Mouse (Mus musculus) stomach, embryonic 15.5 days (tissue): Measurements from ENCODE around the gene Fbxl12. TPM values are rescaled to one million over a fixed set of nuclear protein-coding genes. Genes with fewer than 3 reads are reported as not detected.

ENCODE experiments used
- ATAC-seq: fragments of 200-750 bp; cut with Nextera tagmentation; 2 replicates; pipeline ENCODE4 v1.8.0; 2017; ENCODE audit warnings: low read depth, moderate number of reproducible peaks, moderate TSS enrichment; ENCODE audit not compliant: insufficient read depth, low FRiP score
- H3K27ac ChIP-seq: fragments of 300-500 bp; sonication (generic); 2 replicates; pipeline ENCODE4 v1.5.1; 2015; ENCODE audit warnings: mild to moderate bottlenecking, inconsistent platforms
- H3K27me3 ChIP-seq: fragments of 300-500 bp; sonication (generic); replicated peaks from 2 replicates; pipeline ENCODE4 v1.6.1; 2015; ENCODE audit warnings: inconsistent platforms
- H3K36me3 ChIP-seq: fragments of 300-500 bp; sonication (generic); 2 replicates; pipeline ENCODE4 v1.6.1; 2015; ENCODE audit warnings: inconsistent platforms
- H3K4me1 ChIP-seq: fragments of 300-500 bp; sonication (generic); 2 replicates; pipeline ENCODE4 v1.6.1; 2015; ENCODE audit warnings: inconsistent platforms
- H3K4me2 ChIP-seq: fragments of 300-500 bp; sonication (generic); 2 replicates; pipeline ENCODE4 v1.6.1; 2015; ENCODE audit warnings: mild to moderate bottlenecking, inconsistent platforms
- H3K4me3 ChIP-seq: fragments of 300-500 bp; sonication (generic); replicated peaks from 2 replicates; pipeline ENCODE4 v1.5.1; 2015; ENCODE audit warnings: inconsistent platforms
- H3K9ac ChIP-seq: fragments of 300-500 bp; sonication (generic); 2 replicates; pipeline ENCODE4 v1.6.1; 2015; ENCODE audit warnings: inconsistent platforms
- H3K9me3 ChIP-seq: fragments of 300-500 bp; sonication (generic); 2 replicates; pipeline ENCODE4 v1.6.1; 2016; ENCODE audit warnings: inconsistent platforms
- WGBS: fragments of 180-500 bp; shearing (Covaris S2); methylation state at CpG from one replicate; pipeline ENCODE4 v1.1.7; 2015; 5-methylcytosine and 5-hydroxymethylcytosine counted together
- polyA plus RNA-seq: library from polyadenylated mRNA; unstranded; fragments of >200 nt; fragmentation: Nextera tagmentation; extraction: Ambion mirVana; gene quantifications from 2 replicates; pipeline ENCODE4 v1.2.1, GENCODE M21; 2015

Fbxl12 gene
- polyA plus RNA-seq, 1 experiment from 2014 or later, result 15.3 TPM

GRCm38 (mm10) chr9:20611976-20612375 is 32.6 kb downstream of the Fbxl12 start:
- WGBS, result 74% methylated on average over 5 of the region's 5 CpGs
- no peak overlapping the region for H3K27ac ChIP-seq
- ATAC-seq, result no peak
- no peaks in the 10 kb centered on the region for H3K9me3 ChIP-seq
- no peak overlapping the region for H3K4me3 ChIP-seq
- no peaks in the 10 kb centered on the region for H3K27me3 ChIP-seq
- H3K9ac ChIP-seq, result no peak overlapping the region
- no peaks in the 10 kb centered on the region for H3K4me1 ChIP-seq
- no peak overlapping the region for H3K4me2 ChIP-seq
- H3K36me3 ChIP-seq, result peaks cover 6% of the 10 kb centered on the region

GRCm38 (mm10) chr9:20609831-20610464 is 34.6 kb downstream of the Fbxl12 start:
- Histone ChIP-seq H3K27me3 (no peaks in the 10 kb centered on the region), H3K27ac (no peak overlapping the region), H3K9ac (no peak overlapping the region), H3K9me3 (no peaks in the 10 kb centered on the region), H3K36me3 (peaks cover 6% of the 10 kb centered on the region), H3K4me2 (no peak overlapping the region), H3K4me3 (no peak overlapping the region), H3K4me1 (no peaks in the 10 kb centered on the region)
- no peak for ATAC-seq
- WGBS, result 90% methylated on average over 5 of the region's 5 CpGs

- H3K36me3 ChIP-seq, result peaks cover 6% of the 10 kb centered on the region
- H3K27ac ChIP-seq, result peak overlapping the region; percentile 93
- peak overlapping the region; percentile 65 for H3K4me2 ChIP-seq
- H3K9ac ChIP-seq, result peak overlapping the region; percentile 74
- no peaks in the 10 kb centered on the region for H3K9me3 ChIP-seq
- H3K27me3 ChIP-seq, result no peaks in the 10 kb centered on the region
- H3K4me1 ChIP-seq, result no peaks in the 10 kb centered on the region
- ATAC-seq, result peak; percentile 88
- peak overlapping the region; percentile 61 for H3K4me3 ChIP-seq
- under 1% methylated on average over 57 of the region's 57 CpGs for WGBS
Observed at GRCm38 (mm10) chr9:20607100-20607974, 37.2 kb downstream of the Fbxl12 start.

GRCm38 (mm10) chr9:20606269-20606668 is 38.3 kb downstream of the Fbxl12 start:
- 86% methylated on average over 1 of the region's 1 CpGs for WGBS
- Histone ChIP-seq H3K36me3 (peaks cover 6% of the 10 kb centered on the region), H3K4me3 (no peak overlapping the region), H3K9me3 (no peaks in the 10 kb centered on the region), H3K27me3 (no peaks in the 10 kb centered on the region), H3K27ac (no peak overlapping the region), H3K4me2 (peak overlapping the region; percentile 65; the same call in 1 of the 2 replicates), H3K4me1 (no peaks in the 10 kb centered on the region), H3K9ac (no peak overlapping the region)
- no peak for ATAC-seq

GRCm38 (mm10) chr9:20601270-20601669 is 43.3 kb downstream of the Fbxl12 start:
- Histone ChIP-seq H3K4me2 (no peak overlapping the region), H3K27ac (no peak overlapping the region), H3K36me3 (no peaks in the 10 kb centered on the region), H3K9ac (no peak overlapping the region), H3K4me1 (no peaks in the 10 kb centered on the region), H3K9me3 (no peaks in the 10 kb centered on the region), H3K4me3 (no peak overlapping the region), H3K27me3 (no peaks in the 10 kb centered on the region)
- no peak for ATAC-seq
- WGBS, result 81% methylated on average over 6 of the region's 6 CpGs

GRCm38 (mm10) chr9:20581175-20581634 is 63.4 kb downstream of the Fbxl12 start, which contains the start of gene Zfp846:
TSS of gene Zfp846 (plus strand) at chr9:20581291.
- Histone ChIP-seq H3K4me2 (peak within 1 kb of the TSS; percentile 64), H3K9ac (peak within 1 kb of the TSS; percentile 66), H3K4me3 (peak within 1 kb of the TSS; percentile 73), H3K27me3 (0 out of 2 replicates have a peak, but pooled peaks cover 5% of the 10 kb centered on the region), H3K9me3 (no peaks in the 10 kb centered on the region), H3K27ac (peak within 1 kb of the TSS; percentile 86), H3K36me3 (peaks cover 2% of the 10 kb centered on the region; the same call in 1 of the 2 replicates), H3K4me1 (no peaks in the 10 kb centered on the region)
- under 1% methylated on average over 30 of the region's 30 CpGs for WGBS
- peak; percentile 98 for ATAC-seq

GRCm38 (mm10) chr9:20576591-20576990 is 68.0 kb downstream of the Fbxl12 start:
- no peak overlapping the region for H3K4me3 ChIP-seq
- no peaks in the 10 kb centered on the region for H3K4me1 ChIP-seq
- H3K27me3 ChIP-seq, result 0 out of 2 replicates have a peak, but pooled peaks cover 5% of the 10 kb centered on the region
- H3K36me3 ChIP-seq, result no peaks in the 10 kb centered on the region
- no peak overlapping the region for H3K9ac ChIP-seq
- ATAC-seq, result no peak
- 79% methylated on average over 2 of the region's 2 CpGs for WGBS
- H3K4me2 ChIP-seq, result no peak overlapping the region
- H3K9me3 ChIP-seq, result no peaks in the 10 kb centered on the region
- no peak overlapping the region for H3K27ac ChIP-seq

GRCm38 (mm10) chr9:20571060-20571459 is 73.5 kb downstream of the Fbxl12 start:
- H3K27ac ChIP-seq, result no peak overlapping the region
- no peaks in the 10 kb centered on the region for H3K4me1 ChIP-seq
- ATAC-seq, result no peak

More at GRCm38 (mm10) chr9:20571060-20571459, 73.5 kb downstream of the Fbxl12 start:
- H3K4me2 ChIP-seq, result no peak overlapping the region
- no peaks in the 10 kb centered on the region for H3K36me3 ChIP-seq
- H3K27me3 ChIP-seq, result no peaks in the 10 kb centered on the region
- no peak overlapping the region for H3K4me3 ChIP-seq
- H3K9me3 ChIP-seq, result no peaks in the 10 kb centered on the region
- H3K9ac ChIP-seq, result no peak overlapping the region

Other genes with a start within 250 kb of the Fbxl12 start
- 16.9 and 18.0 TPM in 2 replicates for gene Zfp26, start 184.6 kb downstream of the Fbxl12 start, polyA plus RNA-seq
- gene Zfp426, start 152.0 kb downstream of the Fbxl12 start, polyA plus RNA-seq, result 17.4 and 19.2 TPM in 2 replicates
- gene Zfp266, start 123.3 kb downstream of the Fbxl12 start, polyA plus RNA-seq, result 81.0 and 83.5 TPM in 2 replicates
- gene Zfp846, start 63.5 kb downstream of the Fbxl12 start, polyA plus RNA-seq, result 16.5 and 17.8 TPM in 2 replicates
- gene Ubl5, start 1.9 kb downstream of the Fbxl12 start, polyA plus RNA-seq, result 348 and 376 TPM in 2 replicates
- gene Pin1, start 7.3 kb upstream of the Fbxl12 start, polyA plus RNA-seq, result 44.2 and 45.5 TPM in 2 replicates
- 6.7 and 7.5 TPM in 2 replicates for gene Olfm2, start 101.6 kb upstream of the Fbxl12 start, polyA plus RNA-seq
- 3.2 and 3.5 TPM in 2 replicates for gene Col5a3, start 170.3 kb upstream of the Fbxl12 start, polyA plus RNA-seq
- gene Rdh8, start 173.7 kb upstream of the Fbxl12 start, polyA plus RNA-seq, result not detected in 2 replicates
- gene A230050P20Rik, start 223.9 kb upstream of the Fbxl12 start, polyA plus RNA-seq, result 20.7 and 21.2 TPM in 2 replicates
- gene Angptl6, start 235.0 kb upstream of the Fbxl12 start, polyA plus RNA-seq, result 7.5 and 8.1 TPM in 2 replicates
- gene Ppan, start 243.4 kb upstream of the Fbxl12 start, polyA plus RNA-seq, result 80.9 and 81.3 TPM in 2 replicates